Mouse (Mus musculus): ENCODE results near the gene Atxn2. TPM values are rescaled to one million over a fixed set of nuclear protein-coding genes. Genes with fewer than 3 reads are reported as not detected.
"Not testable (repeated sequence)": the region's sequence is repeated elsewhere in the genome, so short reads cannot be mapped to it uniquely, and the experiment has no call there.

Gene Atxn2
- total RNA-seq, 2 experiments from 2014 or later = 248 to 251 TPM

DNA sequence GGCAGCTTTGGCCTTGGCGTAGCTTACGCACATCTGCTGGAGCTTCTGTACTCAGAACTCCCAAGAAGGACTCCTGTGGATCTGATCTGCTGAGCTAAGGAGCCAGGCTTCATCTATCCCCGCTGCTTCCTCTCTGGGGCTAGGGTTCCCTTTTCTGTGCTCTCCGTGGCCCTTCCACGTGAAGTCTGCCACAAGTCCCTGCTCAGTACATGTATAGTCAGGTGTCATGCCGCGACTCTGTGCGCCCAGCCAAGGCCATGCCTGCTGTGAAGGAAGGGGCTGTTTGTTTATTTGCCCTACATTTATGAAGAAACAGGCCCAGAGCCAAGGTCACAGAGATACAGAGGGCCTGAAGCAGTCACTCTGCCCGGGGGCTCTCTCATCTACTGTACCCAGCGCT lies 130.8 kb downstream of the Atxn2 start:
- no peak for TF ChIP-seq CTCF (IDR thresholded peaks at IDR 0.05)
- H3K4me3 ChIP-seq = no peak overlapping the region
- peak overlapping the region; percentile 72; the same call in 1 of the 2 replicates for H3K27ac ChIP-seq
- no peak for DNase-seq (ENCODE audit: extremely low spot score in 1 of 2, low spot score in 2 of 2)
- intact Hi-C loops (cut with DNase I) = loop anchor here (2.0 kb wide), 1 partner anchor 23 kb away; no protein-coding TSS in a partner anchor

DNA sequence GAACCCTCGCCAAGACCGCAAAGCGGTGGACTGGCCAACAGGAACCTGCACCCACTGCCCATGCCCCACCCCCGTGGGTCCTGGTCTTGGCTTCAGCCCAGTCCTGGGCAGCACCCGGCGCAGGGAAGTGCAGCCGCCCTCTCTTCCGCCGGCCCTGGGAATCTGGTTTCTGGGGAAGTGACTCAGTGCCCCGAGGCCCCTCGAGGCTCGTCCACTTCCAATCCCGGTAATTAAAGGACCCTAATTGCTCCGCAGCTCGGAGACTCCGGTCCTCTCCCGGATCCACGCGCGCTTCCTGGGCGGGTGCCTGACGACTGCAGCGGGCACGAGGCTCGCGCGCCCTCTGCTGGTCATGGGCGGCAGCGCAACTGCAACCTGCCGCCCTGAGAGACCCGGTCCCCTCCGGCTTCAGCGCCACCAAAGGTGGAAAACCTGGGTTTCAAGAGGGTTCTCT lies 131.6 kb downstream of the Atxn2 start:
- H3K27ac ChIP-seq = peak overlapping the region; percentile 72
- H3K4me3 ChIP-seq = peak overlapping the region; percentile 56
- intact Hi-C loops (cut with DNase I) = loop anchor here (2.0 kb wide), 1 partner anchor 24 kb away; no protein-coding TSS in a partner anchor
- DNase-seq (ENCODE audit: extremely low spot score in 1 of 2, low spot score in 2 of 2) = peak; percentile 82 to 87
- peak; percentile 100 for TF ChIP-seq CTCF (IDR thresholded peaks at IDR 0.05)

DNA sequence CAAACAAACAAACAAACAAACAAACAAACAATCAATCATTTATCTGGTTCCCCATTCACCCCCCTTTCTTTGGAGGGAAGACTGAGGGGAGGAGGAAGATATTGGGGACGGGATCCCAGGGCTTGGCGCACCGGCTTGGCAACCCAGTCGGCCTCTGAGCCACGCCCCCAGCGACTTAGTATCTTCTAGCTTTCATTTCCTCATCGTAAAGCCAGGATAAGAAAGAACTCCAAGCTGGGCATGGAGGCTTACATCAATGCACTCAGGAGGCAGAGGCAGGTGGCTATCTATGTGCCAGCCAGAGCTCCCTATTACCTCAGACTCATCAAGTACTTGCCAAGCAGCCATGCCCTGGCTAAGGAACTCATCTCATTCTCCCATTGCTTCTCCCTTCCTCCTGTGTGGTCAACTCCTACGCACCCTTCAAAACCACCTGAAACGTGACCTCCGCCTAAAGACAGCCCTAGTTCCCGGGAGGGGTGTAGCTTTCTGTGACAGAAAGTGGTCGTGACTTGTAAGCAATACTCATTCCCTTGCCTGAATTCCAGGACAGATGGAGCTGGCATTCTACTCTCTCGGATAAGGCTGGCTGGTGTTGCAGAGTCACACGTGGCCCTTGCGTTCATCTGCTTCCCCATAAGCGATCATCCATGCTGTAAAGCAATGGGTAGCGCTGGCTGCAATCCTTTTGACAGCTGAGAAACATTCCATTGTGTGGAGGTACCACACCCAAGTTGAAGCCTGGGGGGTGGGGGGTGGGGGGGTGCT lies 132.2 kb downstream of the Atxn2 start:
- Histone ChIP-seq H3K4me3 (peak overlapping the region; percentile 56; the same call in 1 of the 2 replicates), H3K27ac (0 out of 2 replicates have a peak overlapping the region, but pooled peaks have one; percentile 24)
- no peak for DNase-seq (ENCODE audit: extremely low spot score in 1 of 2, low spot score in 2 of 2)
- no peak for TF ChIP-seq CTCF (IDR thresholded peaks at IDR 0.05)
- intact Hi-C loops (cut with DNase I) = loop anchor here (2.0 kb wide), 1 partner anchor 25 kb away; no protein-coding TSS in a partner anchor

DNA sequence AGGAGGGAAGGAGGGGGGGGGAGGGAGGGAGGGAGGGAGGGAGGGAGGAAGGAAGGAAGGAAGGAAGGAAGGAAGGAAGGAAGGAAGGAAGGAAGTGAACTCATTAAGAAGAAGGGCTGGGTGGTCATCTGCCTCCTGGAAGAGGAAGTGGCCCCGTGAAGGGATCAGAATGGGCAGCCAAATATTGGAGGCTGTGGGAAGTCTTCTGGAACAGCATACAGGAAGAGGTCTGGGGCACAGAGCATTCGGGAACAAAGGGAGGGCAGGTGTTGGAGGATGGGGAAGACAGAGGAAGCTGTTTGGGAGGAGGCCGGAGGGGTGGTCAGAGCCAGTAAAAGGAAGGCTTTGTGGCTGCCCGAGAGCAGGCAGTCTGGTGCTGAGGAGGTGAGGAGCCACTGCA lies 134.2 kb downstream of the Atxn2 start:
- Histone ChIP-seq H3K4me3 (no peak overlapping the region), H3K27ac (no peak overlapping the region)
- intact Hi-C loops (cut with DNase I) = no loop called here
- DNase-seq (ENCODE audit: extremely low spot score in 1 of 2, low spot score in 2 of 2) = no peak
- no peak for TF ChIP-seq CTCF (IDR thresholded peaks at IDR 0.05)

GRCm38 (mm10) chr5:121846322-121846721 lies 135.2 kb downstream of the Atxn2 start:
- no peak for DNase-seq (ENCODE audit: extremely low spot score in 1 of 2, low spot score in 2 of 2)
- intact Hi-C loops (cut with DNase I) = no loop called here
- TF ChIP-seq CTCF (IDR thresholded peaks at IDR 0.05) = no peak

GRCm38 (mm10) chr5:121847269-121847668 lies 136.1 kb downstream of the Atxn2 start:
- DNase-seq (ENCODE audit: extremely low spot score in 1 of 2, low spot score in 2 of 2); intact Hi-C loops (cut with DNase I); H3K4me3 ChIP-seq; H3K27ac ChIP-seq: not testable (repeated sequence)

More at GRCm38 (mm10) chr5:121846322-121846721, 135.2 kb downstream of the Atxn2 start:
- Histone ChIP-seq H3K27ac (no peak overlapping the region), H3K4me3 (no peak overlapping the region)

DNA sequence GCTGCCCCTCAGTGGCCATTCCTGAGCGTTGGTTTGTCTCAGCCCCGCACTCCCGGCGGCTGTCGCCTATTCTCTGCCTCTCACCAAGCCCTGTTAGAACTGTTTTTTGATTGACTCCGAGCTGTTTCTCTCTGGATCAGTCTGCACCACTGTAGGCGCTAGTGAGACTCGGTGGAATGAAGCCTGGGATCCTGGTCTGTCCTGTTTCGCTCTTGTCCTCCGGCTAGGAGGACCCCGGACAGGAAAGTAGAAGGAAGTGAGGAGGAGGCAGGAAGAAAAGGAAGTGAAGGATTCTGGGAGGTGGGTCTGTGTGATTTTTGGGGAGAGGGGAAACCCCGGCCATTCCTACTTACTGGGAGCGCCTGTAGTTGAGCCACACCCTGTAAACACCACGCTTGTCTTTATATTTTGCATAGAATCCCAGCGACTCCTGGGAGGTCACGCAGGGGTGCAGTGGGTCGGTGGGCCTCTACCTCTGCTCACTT lies 136.9 kb downstream of the Atxn2 start:
- peak; percentile 34 for TF ChIP-seq CTCF (IDR thresholded peaks at IDR 0.05)
- DNase-seq (ENCODE audit: extremely low spot score in 1 of 2, low spot score in 2 of 2) = peak in 1 of 2 experiments; percentile 44
- Histone ChIP-seq H3K4me3 (peak overlapping the region; percentile 81), H3K27ac (peak overlapping the region; percentile 28; the same call in 1 of the 2 replicates)
- intact Hi-C loops (cut with DNase I) = no loop called here

DNA sequence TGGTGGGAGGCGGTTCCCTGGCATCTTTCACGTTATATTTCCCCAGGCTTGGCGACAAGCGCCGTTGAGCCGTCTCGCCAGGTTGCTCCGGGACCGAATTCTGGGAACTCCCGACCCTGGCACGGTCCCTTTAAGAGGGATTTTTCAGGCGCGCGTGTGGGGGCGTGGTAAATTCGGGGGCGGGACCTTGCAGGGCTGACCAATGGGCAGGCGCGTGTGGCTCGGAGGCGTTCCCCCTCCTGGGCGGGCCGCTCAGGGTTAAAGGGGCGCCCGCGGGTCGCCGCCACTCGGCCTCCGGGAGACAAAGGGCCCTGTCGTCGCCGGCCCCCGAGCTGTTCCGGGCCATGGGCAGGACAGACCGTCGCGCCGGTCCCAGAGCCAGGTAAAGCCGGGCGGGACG lies 137.6 kb downstream of the Atxn2 start, which contains the start of gene Pheta1:
TSS of gene Pheta1 (plus strand) at position 242 of the 400 bp plus-strand sequence.
- H3K27ac ChIP-seq = peak within 1 kb of the TSS; percentile 28
- intact Hi-C loops (cut with DNase I) = no loop called here

DNA sequence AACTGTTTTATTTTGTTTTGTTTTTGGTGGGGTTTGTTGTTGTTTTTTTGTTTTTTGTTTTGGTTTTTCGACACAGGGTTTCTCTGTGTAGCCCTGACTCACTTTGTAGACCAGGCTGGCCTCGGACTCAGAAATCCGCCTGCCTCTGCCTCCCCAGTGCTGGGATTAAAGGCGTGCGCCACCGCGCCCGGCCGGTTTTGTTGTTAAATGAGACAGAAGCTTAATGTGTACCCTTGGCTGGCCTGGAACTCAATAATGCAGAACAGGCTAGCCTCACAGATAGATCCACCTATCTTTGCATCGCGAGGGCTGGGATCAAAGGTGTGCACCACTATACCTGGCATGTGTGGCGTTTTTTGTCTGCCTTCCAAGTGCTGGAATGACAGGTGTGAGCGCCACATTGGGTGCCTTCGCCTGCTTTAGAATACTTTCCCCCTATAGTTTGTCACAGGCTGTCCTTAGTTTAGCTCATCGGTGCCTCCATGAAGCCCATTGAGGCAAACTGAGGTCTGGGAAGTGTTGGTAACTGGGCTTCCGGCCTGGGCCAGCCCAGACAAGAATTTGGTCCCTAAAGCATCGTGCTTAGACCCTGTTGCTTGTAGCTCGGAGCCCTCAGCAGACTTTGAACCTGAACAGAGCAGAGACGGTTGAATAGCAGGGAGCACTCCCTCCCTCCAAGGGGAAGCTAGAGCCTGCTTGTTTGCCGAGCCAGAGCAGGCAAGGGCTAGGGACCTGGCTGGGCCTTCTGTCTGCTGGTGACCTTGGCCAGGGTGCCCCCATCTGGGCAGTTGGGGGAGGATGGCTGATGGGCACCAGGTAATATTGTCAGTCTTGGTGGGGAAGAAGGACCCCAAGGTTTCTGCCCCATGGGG lies 138.6 kb downstream of the Atxn2 start:
- TF ChIP-seq CTCF (IDR thresholded peaks at IDR 0.05) = no peak
- peak overlapping the region; percentile 21; the same call in 1 of the 2 replicates for H3K27ac ChIP-seq
- peak overlapping the region; percentile 81 for H3K4me3 ChIP-seq
- DNase-seq (ENCODE audit: extremely low spot score in 1 of 2, low spot score in 2 of 2) = no peak
- intact Hi-C loops (cut with DNase I) = no loop called here

More for the DNA sequence above, 137.6 kb downstream of the Atxn2 start, which contains the start of gene Pheta1:
- peak within 1 kb of the TSS; percentile 81 for H3K4me3 ChIP-seq
- no peak for TF ChIP-seq CTCF (IDR thresholded peaks at IDR 0.05)
- peak; percentile 90 to 92 for DNase-seq (ENCODE audit: extremely low spot score in 1 of 2, low spot score in 2 of 2)

- DNase-seq (ENCODE audit: extremely low spot score in 1 of 2, low spot score in 2 of 2) = no peak
- TF ChIP-seq CTCF (IDR thresholded peaks at IDR 0.05) = no peak
- intact Hi-C loops (cut with DNase I) = no loop called here
- Histone ChIP-seq H3K27ac (no peak overlapping the region), H3K4me3 (no peak overlapping the region)
These were observed 142.4 kb downstream of the Atxn2 start for GRCm38 (mm10) chr5:121853368-121854051.

DNA sequence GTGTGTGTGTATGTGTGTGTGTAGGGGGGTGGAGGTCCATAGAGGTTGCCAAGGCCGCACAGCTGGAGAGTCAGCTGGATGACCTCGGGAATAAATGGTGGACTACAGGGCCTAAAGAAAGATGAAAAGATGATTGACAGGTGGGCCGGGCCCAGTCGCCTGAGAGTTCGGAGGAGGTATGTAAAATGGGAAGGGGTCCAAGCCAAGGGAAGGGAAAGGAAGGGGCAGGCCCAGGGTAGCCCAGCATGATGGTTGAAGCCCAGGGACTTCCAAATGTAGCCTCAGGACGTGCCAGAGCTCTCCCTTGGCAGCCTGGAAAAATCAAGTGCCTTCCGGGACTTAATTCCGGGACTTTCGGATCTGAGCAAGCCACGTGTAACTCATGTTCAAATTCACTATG lies 143.6 kb downstream of the Atxn2 start:
- intact Hi-C loops (cut with DNase I) = no loop called here
- Histone ChIP-seq H3K4me3 (no peak overlapping the region), H3K27ac (no peak overlapping the region)
- no peak for TF ChIP-seq CTCF (IDR thresholded peaks at IDR 0.05)
- DNase-seq (ENCODE audit: extremely low spot score in 1 of 2, low spot score in 2 of 2) = no peak

All from left cerebral cortex, adult 2 months (tissue).